Mouse (Mus musculus) spleen, postnatal 4 days (tissue): Measurements from ENCODE around the gene Eif3g.

ENCODE experiments used
- DNase-seq, 2 experiments: peaks; one replicate each; pipeline ENCODE4 v3.0.0; 2022; ENCODE audit warnings: low spot score in 2 of 2

Eif3g gene

GRCm38 (mm10) chr9:20898511-20899073 is at the start of gene Eif3g:
Eif3g (minus strand) TSS chr9:20898623.
- peak; percentile 86 to 96 for DNase-seq

- DNase-seq: no peak
Measured at GRCm38 (mm10) chr9:20946066-20946880, 47.9 kb upstream of the Eif3g start.

GRCm38 (mm10) chr9:20944697-20945370 is 46.4 kb upstream of the Eif3g start:
- no peak for DNase-seq

GRCm38 (mm10) chr9:20943911-20944310 is 45.5 kb upstream of the Eif3g start:
- no peak for DNase-seq

- no peak for DNase-seq
Measured at GRCm38 (mm10) chr9:20943396-20943795, 45.0 kb upstream of the Eif3g start.

DNA sequence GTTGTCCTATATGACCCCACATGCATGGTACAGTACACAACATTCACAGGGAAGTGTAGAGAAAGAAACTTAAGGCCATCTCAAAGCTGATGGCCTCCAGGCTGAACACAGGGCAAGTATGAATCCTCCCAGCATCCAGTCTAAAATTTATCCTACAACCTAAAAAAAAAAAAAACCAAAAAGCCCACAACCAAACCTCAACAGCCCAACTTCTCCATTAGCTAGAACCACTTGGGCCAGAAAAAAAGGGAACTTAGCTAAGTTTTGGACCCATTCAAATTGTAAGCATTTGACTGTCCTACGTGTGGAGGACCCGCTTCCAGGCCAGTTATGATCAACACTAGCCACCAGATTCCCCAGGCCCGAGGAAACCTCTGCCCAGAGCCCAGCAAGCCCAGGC is 24.8 kb upstream of the Eif3g start:
- DNase-seq: no peak

- DNase-seq: peak in 1 of 2 experiments; percentile 46
Measured at GRCm38 (mm10) chr9:20916160-20916559, 17.7 kb upstream of the Eif3g start.

GRCm38 (mm10) chr9:20909948-20910347 is 11.5 kb upstream of the Eif3g start:
- no peak for DNase-seq

DNA sequence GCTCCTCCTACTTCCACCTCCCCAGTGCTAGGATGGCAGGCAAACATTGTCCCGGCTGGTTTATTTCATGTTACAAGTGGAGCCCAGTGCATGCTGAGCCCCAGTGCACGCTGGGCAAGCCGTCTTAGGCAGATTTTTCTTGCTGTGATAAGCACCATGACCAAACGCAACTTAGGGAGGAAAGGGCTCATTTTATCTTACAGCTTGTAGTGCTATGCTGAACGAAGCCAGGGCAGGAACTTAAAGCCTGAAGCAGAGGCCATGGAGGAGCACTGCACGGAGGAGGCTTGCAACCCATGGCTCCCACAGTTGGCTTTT is 3.7 kb upstream of the Eif3g start:
- no peak for DNase-seq

- peak in 1 of 2 experiments; percentile 42 for DNase-seq
Measured at GRCm38 (mm10) chr9:20901466-20902173, 3.2 kb upstream of the Eif3g start.

DNA sequence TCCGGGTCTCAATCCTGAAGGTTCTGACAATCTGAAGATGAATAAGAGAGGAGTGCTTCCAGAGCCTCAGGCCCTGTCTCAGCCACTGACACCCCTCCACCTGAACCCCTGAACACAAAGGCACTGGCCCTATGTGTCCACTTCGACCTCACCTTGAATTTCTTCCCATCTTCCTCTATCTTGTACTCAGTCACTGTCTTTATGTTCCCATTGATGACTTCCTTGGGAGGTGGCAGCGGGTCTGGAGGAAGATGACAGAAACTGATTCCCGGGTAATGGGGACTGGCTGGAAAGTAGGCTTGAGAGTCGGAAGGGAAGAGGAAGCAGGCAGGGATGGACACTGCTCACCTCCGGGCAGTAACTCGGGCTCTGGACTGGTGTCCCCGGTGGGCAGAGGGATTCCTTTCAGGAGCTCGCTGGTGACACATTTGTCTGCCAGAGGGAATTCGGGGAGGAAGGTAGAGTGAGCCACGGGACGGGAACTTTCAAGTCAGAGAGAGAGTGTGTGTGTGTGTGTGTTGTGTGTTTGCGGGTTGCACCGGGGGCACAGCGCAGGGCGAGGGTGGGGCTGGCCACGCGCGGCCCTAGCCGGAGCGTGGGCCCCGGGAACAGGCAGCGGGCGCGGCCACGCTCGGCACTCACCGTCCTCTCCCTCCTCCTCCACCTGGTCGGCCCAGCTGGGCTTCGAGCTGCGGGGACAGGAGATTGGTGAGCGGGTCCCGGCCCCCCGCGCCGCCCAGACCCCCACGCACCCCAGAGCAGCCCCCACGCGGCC is 500 bp downstream of the Eif3g start:
- peak in 1 of 2 experiments; percentile 11 for DNase-seq

GRCm38 (mm10) chr9:20895382-20895781 is 3.0 kb downstream of the Eif3g start:
- no peak for DNase-seq

- peak in 1 of 2 experiments; percentile 10 for DNase-seq
Measured at GRCm38 (mm10) chr9:20894629-20895028, 3.8 kb downstream of the Eif3g start.

DNA sequence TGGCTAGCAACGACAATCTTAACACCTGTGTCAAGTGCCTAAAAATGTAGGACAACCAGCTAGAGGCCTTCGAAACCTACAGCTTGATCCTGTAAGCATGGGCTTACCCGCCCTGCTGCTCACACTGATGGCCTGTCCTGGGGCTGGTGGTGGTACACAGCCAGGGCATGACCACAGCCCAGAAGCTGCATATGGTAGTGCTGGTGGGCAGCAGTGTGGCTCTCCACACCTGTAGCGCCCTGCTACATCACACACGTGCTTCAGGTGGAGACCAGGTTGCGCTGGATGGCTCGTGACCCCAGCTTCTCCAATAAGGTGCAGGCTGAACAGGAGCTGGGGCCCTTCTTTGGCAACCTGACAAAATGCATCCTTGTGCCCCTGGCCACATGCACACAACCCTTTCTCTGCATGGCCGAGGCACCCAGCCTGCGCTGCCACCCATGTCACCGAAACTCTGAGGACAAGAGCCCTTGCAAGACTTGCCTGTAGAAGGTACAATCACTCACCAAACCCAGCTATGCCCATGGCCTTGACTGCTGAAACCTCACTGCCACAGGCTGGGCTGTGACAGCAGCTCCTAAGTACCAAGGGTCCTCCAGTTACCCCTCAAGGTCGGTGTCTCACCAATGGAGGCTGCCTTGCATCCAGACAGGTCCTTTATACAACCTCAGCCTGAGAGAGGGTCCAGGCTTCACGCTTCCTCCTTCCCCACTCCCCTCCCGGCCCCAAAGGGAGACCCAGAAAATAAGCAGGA is 4.7 kb downstream of the Eif3g start:
- peak in 1 of 2 experiments; percentile 12 for DNase-seq

DNA sequence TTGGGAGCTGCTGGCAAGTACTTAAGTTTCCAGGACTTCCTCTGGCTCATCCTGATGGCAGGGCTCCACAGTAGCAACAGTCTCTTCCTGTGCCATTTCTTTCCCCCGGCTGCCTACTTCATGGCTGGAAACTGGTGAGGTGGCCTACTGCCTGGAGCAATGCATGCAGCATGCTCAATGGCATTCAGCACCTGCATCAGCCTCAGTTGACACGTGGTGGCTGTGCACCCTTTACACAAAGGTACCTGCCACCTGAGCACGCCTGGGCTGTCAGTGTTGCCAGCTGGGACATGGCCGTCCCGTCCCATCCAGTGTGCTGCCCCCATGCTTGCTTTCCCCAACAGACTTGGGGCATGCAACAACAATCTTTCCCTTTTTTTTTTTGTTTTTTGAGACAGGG is 5.4 kb downstream of the Eif3g start:
- peak in 1 of 2 experiments; percentile 11 for DNase-seq

- peak in 1 of 2 experiments; percentile 11 for DNase-seq
Measured at GRCm38 (mm10) chr9:20892104-20892653, 6.2 kb downstream of the Eif3g start.

GRCm38 (mm10) chr9:20891339-20892103 is 6.9 kb downstream of the Eif3g start:
- peak; percentile 13 to 61 for DNase-seq

DNA sequence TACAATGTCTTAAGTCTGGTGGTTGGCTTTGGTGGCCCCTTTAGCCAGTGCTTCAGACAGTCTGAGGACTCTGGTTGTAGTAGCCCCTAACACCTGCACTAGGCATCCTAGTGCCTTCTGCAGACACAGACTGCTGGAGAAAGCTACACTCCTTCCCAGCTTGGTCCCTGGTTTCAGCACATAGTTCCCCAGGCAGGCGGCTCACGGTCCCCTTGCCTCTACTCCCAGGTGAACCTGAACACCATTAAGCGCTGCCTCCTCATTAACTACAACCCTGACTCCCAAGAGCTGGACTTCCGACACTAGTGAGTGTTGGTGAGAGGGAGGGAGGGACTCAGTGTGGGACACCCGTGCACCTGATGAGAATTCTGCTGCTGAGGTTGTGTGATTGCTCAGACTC is 8.0 kb downstream of the Eif3g start:
- DNase-seq: no peak
